Mouse (Mus musculus): ENCODE results near the gene Lmf1. TPM values are rescaled to one million over a fixed set of nuclear protein-coding genes. Genes with fewer than 3 reads are reported as not detected.
A peak's percentile ranks its signal among the peaks of the same experiment; 100 is the strongest.

Gene Lmf1
- polyA plus RNA-seq, 1 experiment from 2014 or later, result 26.2 TPM

DNA sequence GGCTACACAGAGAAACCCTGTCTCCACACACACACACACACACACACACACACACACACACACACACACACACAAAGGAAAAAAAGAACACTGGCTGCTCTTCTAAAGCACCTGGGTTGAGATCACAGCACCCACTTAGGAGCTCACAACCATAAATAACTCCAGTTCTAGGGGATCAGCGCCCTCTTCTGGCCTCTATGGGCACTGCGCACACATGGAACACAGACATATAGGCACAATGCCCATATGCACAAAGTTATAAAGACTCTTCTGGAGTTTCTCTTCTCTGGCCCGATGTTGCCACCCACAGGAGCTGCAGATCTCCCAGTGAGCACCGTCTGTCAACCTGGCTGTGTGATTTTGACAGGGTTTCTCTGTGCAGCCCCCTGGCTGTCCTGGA is 12.1 kb downstream of the Lmf1 start:
- Histone ChIP-seq H3K9me3 (replicated peaks) (peaks cover 7% of the 10 kb centered on the region; the same call in 1 of the 2 replicates), H3K36me3 (peaks cover 41% of the 10 kb centered on the region), H3K4me1 (peaks cover 9% of the 10 kb centered on the region), H3K4me3 (no peak overlapping the region), H3K27me3 (no peaks in the 10 kb centered on the region), H3K27ac (no peak overlapping the region), H3K9ac (no peak overlapping the region), H3K4me2 (replicated peaks) (no peak overlapping the region)
- ATAC-seq (ENCODE audit: low FRiP score), result no peak
- WGBS, result 81% methylated on average over 4 of the region's 4 CpGs

DNA sequence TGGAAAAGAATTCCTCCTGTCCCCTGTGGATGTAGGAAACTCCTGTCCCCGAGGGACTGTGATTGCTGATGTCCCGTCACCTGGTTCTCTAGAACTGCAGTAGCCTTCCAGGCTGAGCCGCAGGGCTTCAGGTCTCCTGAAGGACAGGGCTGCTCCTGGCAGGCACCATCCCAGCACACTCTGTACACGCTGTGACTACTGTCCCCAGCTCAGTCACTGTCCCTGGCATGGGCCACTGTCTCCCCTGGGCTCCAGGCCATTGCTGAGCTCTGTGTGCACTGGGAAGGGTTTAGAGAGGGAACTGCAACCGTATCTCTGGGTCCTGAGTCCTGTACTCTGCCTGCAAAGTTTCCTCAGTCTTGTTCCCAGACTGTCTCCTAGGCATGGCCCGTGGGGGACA is 13.5 kb downstream of the Lmf1 start:
- Histone ChIP-seq H3K9me3 (replicated peaks) (peaks cover 7% of the 10 kb centered on the region; the same call in 1 of the 2 replicates), H3K36me3 (peaks cover 39% of the 10 kb centered on the region), H3K27ac (no peak overlapping the region), H3K4me1 (peaks cover 9% of the 10 kb centered on the region), H3K9ac (no peak overlapping the region), H3K4me2 (replicated peaks) (no peak overlapping the region), H3K27me3 (no peaks in the 10 kb centered on the region), H3K4me3 (no peak overlapping the region)
- no peak for ATAC-seq (ENCODE audit: low FRiP score)
- 91% methylated on average over 6 of the region's 6 CpGs for WGBS

GRCm38 (mm10) chr17:25593411-25594261 is 14.8 kb downstream of the Lmf1 start:
- no peaks in the 10 kb centered on the region for H3K27me3 ChIP-seq
- ATAC-seq (ENCODE audit: low FRiP score), result no peak
- WGBS, result 59% methylated on average over 22 of the region's 22 CpGs
- peaks cover 30% of the 10 kb centered on the region for H3K36me3 ChIP-seq
- peaks cover 9% of the 10 kb centered on the region for H3K4me1 ChIP-seq
- no peak overlapping the region for H3K27ac ChIP-seq
- H3K4me2 ChIP-seq (replicated peaks), result no peak overlapping the region
- H3K9ac ChIP-seq, result no peak overlapping the region
- no peak overlapping the region for H3K4me3 ChIP-seq
- H3K9me3 ChIP-seq (replicated peaks), result peaks cover 7% of the 10 kb centered on the region; the same call in 1 of the 2 replicates

DNA sequence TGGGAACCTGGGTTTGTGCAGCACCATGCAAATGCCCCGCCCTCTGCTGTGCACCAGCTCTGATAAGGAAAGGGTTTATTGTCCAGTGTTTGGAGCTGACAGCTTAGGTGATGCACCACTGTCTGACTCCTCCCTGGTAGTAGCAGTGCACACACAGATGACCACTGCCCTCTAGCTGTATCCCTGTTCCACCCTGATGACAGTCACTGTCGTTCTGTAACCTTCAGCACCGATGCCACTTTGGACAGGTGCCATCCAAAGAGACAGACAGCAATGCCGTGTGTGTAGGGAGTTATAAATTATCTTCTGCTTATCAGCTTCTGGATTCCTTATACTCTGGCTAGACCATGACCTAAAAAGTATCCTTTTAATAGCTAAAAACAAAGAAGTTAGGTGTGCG is 16.6 kb downstream of the Lmf1 start:
- Histone ChIP-seq H3K27ac (no peak overlapping the region), H3K27me3 (no peaks in the 10 kb centered on the region), H3K36me3 (peaks cover 15% of the 10 kb centered on the region), H3K9ac (no peak overlapping the region), H3K4me3 (no peak overlapping the region), H3K4me2 (replicated peaks) (no peak overlapping the region), H3K4me1 (peaks cover 11% of the 10 kb centered on the region), H3K9me3 (replicated peaks) (peaks cover 7% of the 10 kb centered on the region; the same call in 1 of the 2 replicates)
- ATAC-seq (ENCODE audit: low FRiP score), result no peak
- WGBS, result 83% methylated on average over 5 of the region's 5 CpGs

- H3K4me1 ChIP-seq, result peaks cover 9% of the 10 kb centered on the region
- H3K4me2 ChIP-seq (replicated peaks), result no peak overlapping the region
- H3K27me3 ChIP-seq, result no peaks in the 10 kb centered on the region
- no peak overlapping the region for H3K9ac ChIP-seq
- no peaks in the 10 kb centered on the region for H3K9me3 ChIP-seq (replicated peaks)
- peaks cover 6% of the 10 kb centered on the region for H3K36me3 ChIP-seq
- WGBS, result 63% methylated on average over 3 of the region's 3 CpGs
- H3K27ac ChIP-seq, result no peak overlapping the region
- ATAC-seq (ENCODE audit: low FRiP score), result no peak
- no peak overlapping the region for H3K4me3 ChIP-seq
These were observed 18.7 kb downstream of the Lmf1 start for GRCm38 (mm10) chr17:25597537-25597936.

DNA sequence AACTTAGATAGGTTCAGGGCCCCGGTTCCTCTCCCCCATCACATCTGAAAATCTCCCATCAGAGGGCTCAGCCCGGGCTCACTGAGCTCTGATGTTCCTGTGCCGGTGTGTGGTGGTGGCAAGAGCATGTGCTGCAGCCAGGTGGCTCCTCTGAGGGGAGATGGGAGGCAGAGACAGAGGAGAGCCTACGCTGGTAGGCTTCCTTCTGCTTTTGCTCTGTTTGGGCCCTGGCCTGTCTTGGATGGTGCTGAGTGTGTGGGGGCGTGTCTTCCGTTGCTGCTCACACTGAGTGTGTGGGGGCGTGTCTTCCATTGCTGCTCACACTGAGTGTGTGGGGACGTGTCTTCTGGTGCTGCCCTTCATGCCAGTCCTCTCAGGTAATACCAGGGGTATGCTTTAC is 23.5 kb downstream of the Lmf1 start:
- WGBS, result 84% methylated on average over 8 of the region's 8 CpGs
- Histone ChIP-seq H3K36me3 (no peaks in the 10 kb centered on the region), H3K27me3 (no peaks in the 10 kb centered on the region; the same call in 1 of the 2 replicates), H3K4me1 (peaks cover 18% of the 10 kb centered on the region; the same call in 1 of the 2 replicates), H3K9me3 (replicated peaks) (no peaks in the 10 kb centered on the region), H3K4me3 (no peak overlapping the region), H3K4me2 (replicated peaks) (no peak overlapping the region), H3K9ac (no peak overlapping the region), H3K27ac (no peak overlapping the region)
- no peak for ATAC-seq (ENCODE audit: low FRiP score)

- Histone ChIP-seq H3K9ac (no peak overlapping the region), H3K4me1 (peaks cover 29% of the 10 kb centered on the region), H3K36me3 (no peaks in the 10 kb centered on the region), H3K4me3 (no peak overlapping the region), H3K4me2 (replicated peaks) (no peak overlapping the region), H3K27ac (no peak overlapping the region), H3K27me3 (no peaks in the 10 kb centered on the region; the same call in 1 of the 2 replicates), H3K9me3 (replicated peaks) (no peaks in the 10 kb centered on the region)
- 53% methylated on average over 5 of the region's 5 CpGs for WGBS
- no peak for ATAC-seq (ENCODE audit: low FRiP score)
These were observed 25.3 kb downstream of the Lmf1 start for GRCm38 (mm10) chr17:25604234-25604633.

DNA sequence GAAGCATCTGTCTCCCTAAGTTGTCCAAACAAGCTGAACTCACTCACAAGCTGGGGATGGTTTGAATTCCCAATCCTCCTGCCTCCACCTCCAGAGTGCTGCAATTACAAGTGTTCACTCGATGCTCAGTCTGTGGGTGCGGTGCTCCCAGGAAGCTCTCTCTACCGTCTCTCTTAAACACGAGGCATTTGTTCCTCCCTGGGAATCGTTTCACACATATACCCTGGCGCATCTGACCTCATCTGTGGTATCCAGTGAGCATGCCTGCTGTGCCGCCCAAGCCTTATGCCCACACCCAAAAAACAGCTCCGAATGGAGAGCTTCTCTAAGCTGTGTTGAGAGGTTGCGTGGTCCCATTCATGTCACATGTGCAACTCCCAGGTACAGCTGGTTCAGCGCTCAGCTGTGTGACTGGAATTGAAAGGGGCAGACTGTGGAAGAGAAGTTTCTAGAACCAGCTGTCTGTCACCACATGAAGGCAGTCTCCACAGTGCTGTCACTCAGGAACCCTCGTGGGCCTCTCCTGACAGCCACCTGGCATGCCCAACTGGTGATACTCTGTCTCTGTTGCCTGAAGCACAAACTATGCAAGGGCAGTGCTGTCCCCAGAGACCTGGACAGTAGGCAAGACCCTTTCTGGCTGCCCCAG is 29.4 kb downstream of the Lmf1 start:
- no peak overlapping the region for H3K4me3 ChIP-seq
- H3K27me3 ChIP-seq, result no peaks in the 10 kb centered on the region; the same call in 1 of the 2 replicates
- no peaks in the 10 kb centered on the region for H3K9me3 ChIP-seq (replicated peaks)
- H3K4me1 ChIP-seq, result peaks cover 42% of the 10 kb centered on the region
- H3K36me3 ChIP-seq, result peaks cover 8% of the 10 kb centered on the region; the same call in 1 of the 2 replicates
- no peak overlapping the region for H3K4me2 ChIP-seq (replicated peaks)
- peak; percentile 14 for ATAC-seq (ENCODE audit: low FRiP score)
- 85% methylated on average over 11 of the region's 11 CpGs for WGBS
- H3K27ac ChIP-seq, result peak overlapping the region; percentile 56; the same call in 1 of the 2 replicates
- no peak overlapping the region for H3K9ac ChIP-seq

- no peaks in the 10 kb centered on the region; the same call in 1 of the 2 replicates for H3K27me3 ChIP-seq
- peak; percentile 52 for ATAC-seq (ENCODE audit: low FRiP score)
- WGBS, result 59% methylated on average over 10 of the region's 10 CpGs
These were observed 30.1 kb downstream of the Lmf1 start for GRCm38 (mm10) chr17:25608821-25609505.

GRCm38 (mm10) chr17:25609506-25609828 is 30.6 kb downstream of the Lmf1 start:
- peak; percentile 54; the same call in 1 of the 2 replicates for ATAC-seq (ENCODE audit: low FRiP score)
- Histone ChIP-seq H3K27ac (peak overlapping the region; percentile 56), H3K4me3 (no peak overlapping the region), H3K4me1 (peaks cover 40% of the 10 kb centered on the region), H3K36me3 (peaks cover 17% of the 10 kb centered on the region; the same call in 1 of the 2 replicates), H3K4me2 (replicated peaks) (no peak overlapping the region), H3K9ac (no peak overlapping the region), H3K9me3 (replicated peaks) (no peaks in the 10 kb centered on the region), H3K27me3 (no peaks in the 10 kb centered on the region; the same call in 1 of the 2 replicates)
- 59% methylated on average over 3 of the region's 3 CpGs for WGBS

More at GRCm38 (mm10) chr17:25608821-25609505, 30.1 kb downstream of the Lmf1 start:
- Histone ChIP-seq H3K4me1 (peaks cover 42% of the 10 kb centered on the region), H3K9ac (no peak overlapping the region), H3K4me3 (no peak overlapping the region), H3K4me2 (replicated peaks) (no peak overlapping the region), H3K27ac (peak overlapping the region; percentile 56), H3K9me3 (replicated peaks) (no peaks in the 10 kb centered on the region), H3K36me3 (peaks cover 12% of the 10 kb centered on the region; the same call in 1 of the 2 replicates)

- H3K9me3 ChIP-seq (replicated peaks), result no peaks in the 10 kb centered on the region
- H3K4me2 ChIP-seq (replicated peaks), result no peak overlapping the region
- H3K36me3 ChIP-seq, result peaks cover 23% of the 10 kb centered on the region
- H3K27ac ChIP-seq, result peak overlapping the region; percentile 56; the same call in 1 of the 2 replicates
- ATAC-seq (ENCODE audit: low FRiP score), result peak; percentile 45; the same call in 1 of the 2 replicates
- no peaks in the 10 kb centered on the region for H3K27me3 ChIP-seq
- no peak overlapping the region for H3K9ac ChIP-seq
- peaks cover 36% of the 10 kb centered on the region for H3K4me1 ChIP-seq
- no peak overlapping the region for H3K4me3 ChIP-seq
- 53% methylated on average over 9 of the region's 9 CpGs for WGBS
These were observed 31.3 kb downstream of the Lmf1 start for GRCm38 (mm10) chr17:25610151-25610550.

DNA sequence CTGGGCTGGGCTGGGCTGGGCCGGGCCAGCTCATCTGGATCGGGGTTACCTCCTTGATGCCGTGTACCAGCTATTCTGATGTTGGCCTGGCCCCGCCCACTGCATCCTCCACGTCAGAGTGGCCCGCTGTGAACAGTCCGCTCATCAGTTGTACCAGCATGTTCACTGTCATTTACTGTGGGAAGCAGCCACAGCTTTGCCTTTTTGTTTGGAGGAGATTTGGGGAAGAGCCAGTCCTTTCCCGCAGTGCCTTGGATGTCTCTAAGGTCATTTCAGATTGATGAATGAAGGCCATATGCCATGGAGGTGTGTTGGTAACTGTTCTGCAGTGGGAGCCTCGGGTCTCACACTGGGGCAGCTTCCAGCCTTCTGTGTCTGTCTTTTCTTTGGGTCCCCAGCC is 33.7 kb downstream of the Lmf1 start:
- no peak overlapping the region for H3K27ac ChIP-seq
- H3K4me3 ChIP-seq, result no peak overlapping the region
- WGBS, result 82% methylated on average over 9 of the region's 9 CpGs
- ATAC-seq (ENCODE audit: low FRiP score), result no peak
- no peak overlapping the region for H3K4me2 ChIP-seq (replicated peaks)
- H3K4me1 ChIP-seq, result peaks cover 29% of the 10 kb centered on the region
- H3K27me3 ChIP-seq, result no peaks in the 10 kb centered on the region
- no peaks in the 10 kb centered on the region for H3K9me3 ChIP-seq (replicated peaks)
- no peak overlapping the region; the same call in 1 of the 2 replicates for H3K9ac ChIP-seq
- H3K36me3 ChIP-seq, result peaks cover 29% of the 10 kb centered on the region
